Mouse (Mus musculus): ENCODE results near the gene Il3ra.

The Il3ra gene

GRCm38 (mm10) chr14:14354511-14355359 lies 8.7 kb downstream of the Il3ra start:
- DNase-seq (ENCODE audit: low spot score in 2 of 2) = peak; percentile 17 to 37

GRCm38 (mm10) chr14:14355360-14355646 lies 9.2 kb downstream of the Il3ra start:
- no peak for DNase-seq (ENCODE audit: low spot score in 2 of 2)

- no peak for DNase-seq (ENCODE audit: low spot score in 2 of 2)
Observed at GRCm38 (mm10) chr14:14395535-14395934, 49.5 kb downstream of the Il3ra start.

- DNase-seq (ENCODE audit: low spot score in 2 of 2) = no peak
Observed at GRCm38 (mm10) chr14:14400998-14401397, 54.9 kb downstream of the Il3ra start, which contains the start of gene Olfr721-ps1. Olfr721-ps1 (plus strand) TSS chr14:14401298.

Measured in natural killer cell, adult 2 months (primary cell).